Mouse (Mus musculus) midbrain, postnatal 0 days (tissue): ENCODE results near the gene Trim7. TPM values are rescaled to one million over a fixed set of nuclear protein-coding genes. Genes with fewer than 3 reads are reported as not detected.

Experiments
- ATAC-seq: fragments of 200-750 bp; cut with Nextera tagmentation; 2 replicates; pipeline ENCODE4 v1.8.0; 2017; ENCODE audit warnings: moderate number of reproducible peaks, mild to moderate bottlenecking, moderate TSS enrichment, moderate library complexity; ENCODE audit not compliant: low FRiP score
- DNase-seq: peaks from one replicate; pipeline ENCODE4 v3.0.0-alpha.2; 2015; ENCODE audit warnings: low spot score
- H3K27ac ChIP-seq: fragments of 300-500 bp; sonication (generic); 2 replicates; pipeline ENCODE4 v1.5.1; 2014; ENCODE audit warnings: low read depth, mild to moderate bottlenecking, low read length, mixed read lengths
- H3K27me3 ChIP-seq: fragments of 300-500 bp; sonication (generic); 2 replicates; pipeline ENCODE4 v1.6.1; 2014; ENCODE audit warnings: low read length, control low read depth, mixed read lengths; ENCODE audit not compliant: insufficient read depth
- H3K36me3 ChIP-seq: fragments of 300-500 bp; sonication (generic); 2 replicates; pipeline ENCODE4 v1.6.1; 2014; ENCODE audit warnings: low read length, control low read depth, mixed read lengths; ENCODE audit not compliant: insufficient read depth
- H3K4me1 ChIP-seq: fragments of 300-500 bp; sonication (generic); 2 replicates; pipeline ENCODE4 v1.6.1; 2014; ENCODE audit warnings: mild to moderate bottlenecking, control low read depth, antibody characterized with exemption, low read length, mixed read lengths; ENCODE audit not compliant: insufficient read depth
- H3K4me2 ChIP-seq: fragments of 300-500 bp; sonication (generic); 2 replicates; pipeline ENCODE4 v1.6.1; 2014; ENCODE audit warnings: low read depth, mild to moderate bottlenecking, low read length, mixed read lengths; ENCODE audit not compliant: poor library complexity, severe bottlenecking
- H3K4me3 ChIP-seq: fragments of 300-500 bp; sonication (generic); 2 replicates; pipeline ENCODE4 v1.5.1; 2014; ENCODE audit warnings: low read depth, mild to moderate bottlenecking, low read length, moderate library complexity
- H3K9ac ChIP-seq: fragments of 300-500 bp; sonication (generic); replicated peaks from 2 replicates; pipeline ENCODE4 v1.6.1; 2014; ENCODE audit warnings: mild to moderate bottlenecking, low read length, moderate library complexity, mixed read lengths; ENCODE audit not compliant: poor library complexity, severe bottlenecking
- H3K9me3 ChIP-seq: fragments of 300-500 bp; sonication (generic); 2 replicates; pipeline ENCODE4 v1.6.1; 2016; ENCODE audit warnings: low read length, control low read depth
- CTCF ChIP-seq: IDR thresholded peaks from 2 replicates; pipeline ENCODE4 v1.5.1; 2016; ENCODE audit warnings: antibody characterized with exemption, mild to moderate bottlenecking
- WGBS: fragments of 180-500 bp; shearing (Covaris S2); extraction: QIAGEN DNeasy Blood & Tissue Kit; methylation state at CpG from one replicate; pipeline ENCODE4 v1.1.7; 2014; 5-methylcytosine and 5-hydroxymethylcytosine counted together
- polyA plus RNA-seq: library from polyadenylated mRNA; unstranded; fragments of >200 nt; fragmentation: Nextera tagmentation; extraction: Ambion mirVana; gene quantifications from 2 replicates; pipeline ENCODE4 v1.2.1, GENCODE M21; 2015
- total RNA-seq: library from RNA; depleted of rRNA; stranded (reverse); fragments of >200 nt; gene quantifications from 2 replicates; pipeline ENCODE4 v1.2.3, GENCODE M21; 2014

Gene Trim7
- total and polyA plus RNA-seq, 2 experiments from 2014 or later = 3.7 to 7.7 TPM

- WGBS = under 1% methylated on average over 47 of the region's 47 CpGs
- peaks cover 8% of the 10 kb centered on the region for H3K4me1 ChIP-seq
- H3K27me3 ChIP-seq = no peaks in the 10 kb centered on the region
- no peak for TF ChIP-seq CTCF
- ATAC-seq (peak; percentile 91), DNase-seq (peak; percentile 95)
- peaks cover 26% of the 10 kb centered on the region for H3K36me3 ChIP-seq
- peak within 1 kb of the TSS; percentile 86 for H3K27ac ChIP-seq
- peak within 1 kb of the TSS; percentile 59 for H3K4me3 ChIP-seq
- no peaks in the 10 kb centered on the region for H3K9me3 ChIP-seq
- H3K4me2 ChIP-seq = peak within 1 kb of the TSS; percentile 90
- peak within 1 kb of the TSS; percentile 71 for H3K9ac ChIP-seq
These were observed 25.8 kb upstream of the Trim7 start, which contains the start of gene Rack1 for GRCm38 (mm10) chr11:48799921-48800701. TSS of gene Rack1 (plus strand) at chr11:48800332.

- no peak for DNase-seq
- Histone ChIP-seq H3K27me3 (no peaks in the 10 kb centered on the region), H3K4me2 (peak overlapping the region; percentile 90), H3K27ac (no peak overlapping the region), H3K9ac (peak overlapping the region; percentile 71; the same call in 1 of the 2 replicates), H3K4me3 (peak overlapping the region; percentile 59; the same call in 1 of the 2 replicates), H3K36me3 (peaks cover 45% of the 10 kb centered on the region), H3K9me3 (no peaks in the 10 kb centered on the region), H3K4me1 (peaks cover 8% of the 10 kb centered on the region)
- ATAC-seq = no peak
- TF ChIP-seq CTCF = no peak
- WGBS = 83% methylated on average over 17 of the region's 17 CpGs
These were observed 23.8 kb upstream of the Trim7 start for GRCm38 (mm10) chr11:48801831-48802772.

- no peak overlapping the region for H3K4me2 ChIP-seq
These were observed 22.0 kb upstream of the Trim7 start for GRCm38 (mm10) chr11:48803988-48804387.

GRCm38 (mm10) chr11:48804922-48805321 lies 21.0 kb upstream of the Trim7 start:
- ATAC-seq (no peak), DNase-seq (no peak)
- Histone ChIP-seq H3K27ac (no peak overlapping the region), H3K36me3 (peaks cover 63% of the 10 kb centered on the region), H3K4me2 (no peak overlapping the region), H3K9ac (no peak overlapping the region), H3K9me3 (no peaks in the 10 kb centered on the region), H3K4me1 (peaks cover 8% of the 10 kb centered on the region), H3K4me3 (no peak overlapping the region), H3K27me3 (no peaks in the 10 kb centered on the region)
- WGBS = 82% methylated on average over 2 of the region's 2 CpGs
- no peak for TF ChIP-seq CTCF

More at GRCm38 (mm10) chr11:48803988-48804387, 22.0 kb upstream of the Trim7 start:
- peaks cover 61% of the 10 kb centered on the region for H3K36me3 ChIP-seq
- ATAC-seq (no peak), DNase-seq (no peak)
- no peaks in the 10 kb centered on the region for H3K9me3 ChIP-seq
- H3K4me3 ChIP-seq = no peak overlapping the region
- TF ChIP-seq CTCF = no peak
- no peak overlapping the region for H3K9ac ChIP-seq
- H3K27me3 ChIP-seq = no peaks in the 10 kb centered on the region
- H3K4me1 ChIP-seq = peaks cover 8% of the 10 kb centered on the region
- WGBS = 96% methylated on average over 2 of the region's 2 CpGs
- no peak overlapping the region for H3K27ac ChIP-seq

- 61% methylated on average over 21 of the region's 21 CpGs for WGBS
- ATAC-seq (0 out of 2 replicates have a peak, but pooled peaks have one; percentile 31), DNase-seq (no peak)
- Histone ChIP-seq H3K4me1 (no peaks in the 10 kb centered on the region), H3K9me3 (no peaks in the 10 kb centered on the region), H3K4me2 (no peak overlapping the region), H3K4me3 (no peak overlapping the region), H3K27me3 (no peaks in the 10 kb centered on the region), H3K27ac (no peak overlapping the region), H3K36me3 (peaks cover 78% of the 10 kb centered on the region), H3K9ac (0 out of 2 replicates have a peak overlapping the region, but pooled peaks have one; percentile 5)
- no peak for TF ChIP-seq CTCF
These were observed 18.9 kb upstream of the Trim7 start for GRCm38 (mm10) chr11:48806856-48807562.
